Mouse (Mus musculus) thymus, adult 2 months (tissue): Measurements from ENCODE around the gene Fam104a. TPM values are rescaled to one million over a fixed set of nuclear protein-coding genes. Genes with fewer than 3 reads are reported as not detected.
A peak's percentile ranks its signal among the peaks of the same experiment; 100 is the strongest.

Source experiments
- DNase-seq: peaks from one replicate; pipeline ENCODE4 v3.0.0; 2021
- H3K27ac ChIP-seq: fragments of 200-500 bp; 2 replicates; pipeline ENCODE4 v1.5.1; 2012; ENCODE audit warnings: low read length, control low read depth; ENCODE audit not compliant: control insufficient read depth, insufficient read depth
- H3K27me3 ChIP-seq: fragments of 200-500 bp; 2 replicates; pipeline ENCODE4 v1.6.1; 2012; ENCODE audit warnings: mild to moderate bottlenecking, low read length, moderate library complexity, mixed read lengths; ENCODE audit not compliant: control insufficient read depth, insufficient read depth
- H3K36me3 ChIP-seq: fragments of 200-500 bp; 2 replicates; pipeline ENCODE4 v1.6.1; 2012; ENCODE audit warnings: mild to moderate bottlenecking, low read length, moderate library complexity; ENCODE audit not compliant: control insufficient read depth, insufficient read depth
- H3K4me1 ChIP-seq: fragments of 200-500 bp; replicated peaks from 2 replicates; pipeline ENCODE4 v1.6.1; 2012; ENCODE audit warnings: low read length; ENCODE audit not compliant: control insufficient read depth, insufficient read depth
- H3K4me3 ChIP-seq: fragments of 200-500 bp; 2 replicates; pipeline ENCODE4 v1.5.1; 2012; ENCODE audit warnings: mild to moderate bottlenecking, low read length, control low read depth, moderate library complexity; ENCODE audit not compliant: control insufficient read depth, insufficient read depth
- CTCF ChIP-seq: fragments of 200-500 bp; IDR thresholded peaks from 2 replicates; pipeline ENCODE4 v1.5.1; 2012; ENCODE audit warnings: mild to moderate bottlenecking, control low read depth, low read length, moderate library complexity, borderline replicate concordance; ENCODE audit not compliant: control insufficient read depth, poor library complexity, insufficient read depth; ENCODE audit errors: extremely low read depth
- POLR2A ChIP-seq: fragments of 200-500 bp; IDR thresholded peaks from 2 replicates; pipeline ENCODE4 v1.6.1; 2012; ENCODE audit warnings: mild to moderate bottlenecking, low read length, control low read depth, moderate library complexity; ENCODE audit not compliant: control insufficient read depth, poor library complexity, insufficient read depth; ENCODE audit errors: extremely low read depth
- WGBS: fragments of 180-500 bp; shearing (Covaris S2); methylation state at CpG from one replicate; pipeline ENCODE4 v1.1.7; 2018; 5-methylcytosine and 5-hydroxymethylcytosine counted together
- polyA plus RNA-seq: library from polyadenylated mRNA; depleted of rRNA; stranded (reverse); fragments of >200 nt; gene quantifications from 2 replicates; pipeline ENCODE4 v1.2.3, GENCODE M21; 2012

Gene Fam104a
- polyA plus RNA-seq, 1 experiment, result 44.7 TPM

DNA sequence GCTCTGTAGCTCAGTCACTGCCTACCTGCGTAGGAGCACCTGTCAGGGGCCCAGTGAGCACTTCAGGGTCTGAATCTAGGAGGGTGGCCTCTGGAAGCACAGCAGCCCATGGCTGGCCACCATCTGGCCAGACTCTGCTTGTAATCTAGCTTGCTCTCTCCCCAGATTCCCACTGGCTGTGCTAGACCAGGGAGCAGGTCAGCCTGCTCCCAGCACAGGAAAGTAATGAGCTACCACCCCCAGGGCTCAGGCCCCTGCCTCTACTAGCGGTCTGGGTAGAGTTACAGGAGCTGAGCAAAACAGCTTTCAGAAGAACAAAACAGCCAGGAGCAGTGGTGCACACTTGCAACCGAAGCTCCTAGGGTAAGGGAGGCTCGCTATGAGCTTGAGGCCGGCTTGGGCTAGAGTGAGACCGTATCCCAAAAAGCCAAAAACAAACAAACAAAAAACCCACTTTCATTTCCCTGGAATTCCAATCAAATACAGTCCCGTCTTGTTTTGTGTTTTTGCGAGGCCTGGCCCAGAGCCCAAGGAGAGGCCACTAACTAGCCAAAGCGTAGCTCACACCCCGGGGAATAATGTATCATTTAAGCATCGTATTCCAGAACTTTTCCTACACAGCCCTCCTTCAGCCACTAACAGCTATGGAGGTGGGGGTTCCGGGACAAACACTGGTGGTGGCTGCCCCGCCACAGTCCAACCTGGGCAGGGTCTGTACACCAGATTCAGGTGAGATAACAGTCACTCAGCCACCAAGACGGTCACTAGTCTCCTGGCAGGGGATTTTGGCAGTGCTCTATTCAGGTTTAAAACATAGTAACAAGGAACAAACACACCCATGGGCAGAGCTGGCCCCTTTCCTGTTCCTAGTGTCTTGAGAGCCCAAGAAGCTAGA lies 43.3 kb upstream of the Fam104a start:
- H3K27ac ChIP-seq, result no peak overlapping the region
- WGBS, result 94% methylated on average over 14 of the region's 14 CpGs

DNA sequence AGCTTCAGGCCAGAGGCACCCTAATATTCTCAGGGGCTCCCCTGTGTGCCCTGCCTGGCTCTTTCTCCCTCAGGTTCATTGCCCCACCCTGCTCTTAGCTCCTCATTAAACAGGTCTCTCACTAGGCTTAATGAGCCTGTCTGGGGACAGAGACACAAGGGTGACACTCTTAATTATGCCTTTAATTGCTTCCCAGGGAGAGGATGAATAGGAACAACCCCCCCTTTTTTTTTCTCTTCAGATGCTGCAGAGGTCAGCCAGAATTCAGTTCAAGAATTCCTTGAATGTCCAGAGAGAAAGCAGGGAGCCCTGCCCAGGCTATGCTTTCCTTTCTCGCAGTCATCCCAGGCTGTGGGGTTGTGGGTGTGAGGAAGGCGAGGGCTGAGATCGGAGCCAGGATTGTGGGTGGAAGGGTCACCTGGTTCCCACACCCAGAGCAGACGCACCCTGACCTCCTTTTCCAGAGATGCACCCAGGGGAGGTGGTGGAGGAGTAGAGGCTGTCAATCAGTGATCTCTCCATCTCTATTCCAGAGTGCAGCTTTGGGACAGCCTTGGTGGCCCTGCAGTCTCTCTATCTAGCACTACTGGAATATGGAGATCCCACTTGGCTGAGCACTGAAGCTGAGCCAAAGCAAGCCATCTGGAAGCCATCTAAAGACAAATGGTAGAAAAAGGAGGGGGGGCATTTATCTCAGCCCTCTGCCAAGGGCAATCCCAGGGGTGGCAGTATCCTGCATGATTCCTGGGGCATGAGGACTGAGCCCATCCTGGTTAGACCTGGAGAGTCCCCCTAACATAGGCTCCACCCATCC lies 41.5 kb upstream of the Fam104a start:
- WGBS, result 93% methylated on average over 4 of the region's 4 CpGs
- H3K36me3 ChIP-seq, result peaks cover 5% of the 10 kb centered on the region; the same call in 1 of the 2 replicates
- H3K27ac ChIP-seq, result no peak overlapping the region
- no peaks in the 10 kb centered on the region for H3K4me1 ChIP-seq
- no peak for TF ChIP-seq CTCF
- TF ChIP-seq POLR2A, result no peak
- H3K27me3 ChIP-seq, result no peaks in the 10 kb centered on the region
- no peak for DNase-seq
- H3K4me3 ChIP-seq, result no peak overlapping the region

More for the DNA sequence above, 43.3 kb upstream of the Fam104a start:
- no peaks in the 10 kb centered on the region for H3K27me3 ChIP-seq
- no peaks in the 10 kb centered on the region for H3K4me1 ChIP-seq
- H3K36me3 ChIP-seq, result peaks cover 5% of the 10 kb centered on the region; the same call in 1 of the 2 replicates
- TF ChIP-seq POLR2A, result no peak
- no peak for TF ChIP-seq CTCF
- H3K4me3 ChIP-seq, result no peak overlapping the region
- DNase-seq, result no peak

DNA sequence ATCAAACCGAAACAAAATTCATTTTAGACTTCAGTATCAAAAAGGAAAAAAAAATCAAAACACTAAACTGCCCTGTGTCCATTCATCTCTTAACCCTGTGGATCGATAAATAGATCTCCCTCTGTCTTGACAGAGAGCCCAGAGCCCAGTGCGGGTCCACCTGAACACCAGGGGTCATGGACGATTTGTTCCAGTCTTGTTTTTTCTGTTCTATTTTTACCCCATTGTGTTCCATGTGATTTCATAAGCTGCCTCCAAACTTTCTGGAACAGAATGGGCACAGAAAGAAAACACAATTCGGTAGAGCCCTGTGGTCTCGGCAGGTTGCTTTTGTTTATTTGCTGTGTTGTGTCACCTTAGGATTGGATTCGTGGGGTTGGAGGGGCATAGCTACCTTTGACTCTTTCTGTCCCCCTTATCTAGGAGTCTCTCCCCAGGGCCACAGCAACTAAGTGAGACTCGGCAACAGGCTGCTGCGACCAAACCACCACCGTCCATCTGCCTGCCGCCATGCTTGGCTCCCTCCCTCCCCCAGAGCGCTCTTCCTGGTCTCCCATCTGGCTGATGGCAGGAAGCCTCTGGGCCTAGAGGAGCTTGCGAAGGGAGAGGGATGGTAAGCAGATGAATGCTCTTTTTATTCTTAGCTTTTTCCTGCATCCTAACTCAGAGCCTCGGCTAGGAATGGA lies 38.6 kb upstream of the Fam104a start:
- no peak for DNase-seq
- TF ChIP-seq CTCF (no peak), POLR2A (no peak)
- Histone ChIP-seq H3K4me1 (no peaks in the 10 kb centered on the region), H3K4me3 (no peak overlapping the region), H3K27me3 (no peaks in the 10 kb centered on the region), H3K27ac (no peak overlapping the region), H3K36me3 (no peaks in the 10 kb centered on the region)
- WGBS, result 88% methylated on average over 14 of the region's 14 CpGs

DNA sequence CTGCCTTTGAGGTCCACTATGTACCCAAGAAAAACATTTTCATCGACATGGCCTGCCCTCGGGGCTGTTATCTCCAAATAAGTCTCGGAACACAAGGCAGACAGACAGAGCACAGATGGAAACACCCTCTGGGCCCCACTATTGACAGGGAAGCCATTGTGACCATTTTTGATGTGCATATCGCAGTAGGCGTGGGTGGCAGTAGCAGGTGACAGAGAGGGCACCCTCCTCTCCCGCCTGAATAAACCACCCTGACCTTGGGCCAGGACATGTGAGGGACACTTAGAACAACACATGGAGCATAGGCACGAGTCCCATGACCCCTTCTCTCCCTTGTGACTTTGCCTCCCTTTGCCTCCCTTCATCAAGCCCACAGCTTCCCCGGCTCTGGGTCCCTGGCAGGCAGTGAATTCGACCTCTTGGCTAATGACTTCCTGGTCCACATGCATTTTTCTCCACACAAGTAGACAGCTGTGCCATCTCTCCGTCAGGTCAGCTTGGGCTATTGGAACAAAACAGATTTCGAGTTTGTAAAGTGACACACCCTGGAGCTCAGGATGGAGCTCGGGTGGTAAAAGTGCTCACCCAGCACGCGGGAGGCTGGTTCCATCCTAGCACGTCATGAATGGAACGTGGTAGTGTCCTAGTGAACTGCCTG lies 33.9 kb upstream of the Fam104a start:
- DNase-seq, result no peak
- Histone ChIP-seq H3K27me3 (no peaks in the 10 kb centered on the region), H3K27ac (no peak overlapping the region), H3K4me3 (no peak overlapping the region), H3K4me1 (peaks cover 11% of the 10 kb centered on the region), H3K36me3 (no peaks in the 10 kb centered on the region)
- WGBS, result 89% methylated on average over 16 of the region's 16 CpGs
- TF ChIP-seq CTCF (no peak), POLR2A (no peak)

DNA sequence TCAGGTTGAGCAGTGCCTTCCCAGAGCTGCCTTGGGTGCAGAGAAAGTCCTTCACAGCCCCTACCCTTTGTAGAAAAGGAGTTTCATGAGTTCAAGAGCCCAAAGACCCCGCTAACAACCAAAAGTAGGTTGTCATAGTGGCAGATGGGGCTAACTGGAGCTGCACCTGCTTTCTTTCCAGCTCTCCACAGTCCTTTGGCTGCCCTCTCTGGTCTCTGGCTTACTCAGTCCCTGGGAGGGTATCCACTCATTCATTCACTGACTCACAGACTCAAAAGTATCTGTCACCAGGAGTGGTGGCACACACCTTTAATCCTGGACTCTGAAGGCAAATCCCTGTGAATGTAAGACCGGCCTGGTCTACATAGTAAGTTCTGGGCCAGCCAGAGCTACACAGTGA lies 32.2 kb upstream of the Fam104a start:
- no peaks in the 10 kb centered on the region for H3K36me3 ChIP-seq
- peaks cover 11% of the 10 kb centered on the region for H3K4me1 ChIP-seq
- TF ChIP-seq CTCF (no peak), POLR2A (no peak)
- no peak overlapping the region for H3K4me3 ChIP-seq
- DNase-seq, result no peak
- H3K27me3 ChIP-seq, result no peaks in the 10 kb centered on the region
- H3K27ac ChIP-seq, result no peak overlapping the region
- WGBS, result 85% methylated on average over 2 of the region's 2 CpGs

DNA sequence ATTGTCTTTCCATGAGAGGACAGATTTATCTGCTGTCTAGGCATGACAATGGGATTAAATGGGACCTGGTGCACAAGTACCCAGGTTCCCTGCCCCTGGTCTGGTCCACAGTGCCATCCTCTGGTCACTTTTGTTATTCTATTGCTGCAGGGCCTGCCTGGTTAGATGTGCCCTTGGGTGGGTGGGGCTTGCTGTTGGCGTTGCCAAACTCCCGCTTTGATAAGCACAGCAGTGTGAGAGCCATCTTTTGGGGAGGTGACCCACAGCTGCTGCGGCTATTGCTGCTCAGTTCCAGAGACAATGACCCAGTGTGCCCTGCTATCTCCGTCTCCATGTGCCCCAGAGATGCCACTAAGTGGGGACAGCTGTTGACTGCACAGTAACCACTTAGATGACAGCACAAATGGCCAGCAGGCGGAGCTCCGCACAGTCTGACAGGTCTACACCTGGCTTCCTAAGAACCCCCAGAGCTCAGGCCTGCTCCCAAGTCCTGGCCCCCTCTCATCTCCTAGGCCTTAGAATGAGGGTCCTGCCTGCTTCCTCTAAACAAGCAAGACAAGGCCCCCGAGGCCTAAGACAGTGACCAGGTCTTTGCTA lies 31.2 kb upstream of the Fam104a start:
- H3K27me3 ChIP-seq, result no peaks in the 10 kb centered on the region
- TF ChIP-seq CTCF (no peak), POLR2A (no peak)
- no peaks in the 10 kb centered on the region for H3K36me3 ChIP-seq
- H3K4me1 ChIP-seq, result peaks cover 20% of the 10 kb centered on the region
- WGBS, result 87% methylated on average over 7 of the region's 7 CpGs
- DNase-seq, result peak; percentile 44
- H3K27ac ChIP-seq, result no peak overlapping the region
- no peak overlapping the region for H3K4me3 ChIP-seq
